Mouse (Mus musculus): ENCODE measurements around the gene Gm17545. TPM values are rescaled to one million over a fixed set of nuclear protein-coding genes. Genes with fewer than 3 reads are reported as not detected.

Gm17545 gene
- polyA plus RNA-seq, 1 experiment from 2014 or later: not detected

GRCm38 (mm10) chr9:22502972-22503371, 48.9 kb downstream of the Gm17545 start:
- no peak for ATAC-seq
- H3K27ac ChIP-seq (ENCODE audit: low read length): no peak overlapping the region
- 59% methylated on average over 2 of the region's 2 CpGs for WGBS

GRCm38 (mm10) chr9:22503581-22503980, 49.5 kb downstream of the Gm17545 start:
- Histone ChIP-seq H3K36me3 (ENCODE audit: control insufficient read depth, insufficient read depth, low read length) (no peaks in the 10 kb centered on the region), H3K9me3 (ENCODE audit: control insufficient read depth, low read length) (no peaks in the 10 kb centered on the region), H3K4me1 (ENCODE audit: control insufficient read depth, insufficient read depth, low read length) (peaks cover 2% of the 10 kb centered on the region; the same call in 1 of the 2 replicates), H3K4me3 (ENCODE audit: low read length) (no peak overlapping the region), H3K27me3 (replicated peaks; ENCODE audit: control insufficient read depth, insufficient read depth, low read length) (no peaks in the 10 kb centered on the region), H3K4me2 (ENCODE audit: low read depth, low read length) (no peak overlapping the region), H3K9ac (ENCODE audit: low read depth, low read length) (no peak overlapping the region), H3K27ac (ENCODE audit: low read length) (no peak overlapping the region)
- WGBS: 82% methylated on average over 5 of the region's 5 CpGs
- ATAC-seq: no peak

More at GRCm38 (mm10) chr9:22502972-22503371, 48.9 kb downstream of the Gm17545 start:
- Histone ChIP-seq H3K9ac (ENCODE audit: low read depth, low read length) (no peak overlapping the region), H3K4me1 (ENCODE audit: control insufficient read depth, insufficient read depth, low read length) (peaks cover 2% of the 10 kb centered on the region; the same call in 1 of the 2 replicates), H3K36me3 (ENCODE audit: control insufficient read depth, insufficient read depth, low read length) (no peaks in the 10 kb centered on the region), H3K4me2 (ENCODE audit: low read depth, low read length) (no peak overlapping the region), H3K9me3 (ENCODE audit: control insufficient read depth, low read length) (no peaks in the 10 kb centered on the region), H3K4me3 (ENCODE audit: low read length) (no peak overlapping the region), H3K27me3 (replicated peaks; ENCODE audit: control insufficient read depth, insufficient read depth, low read length) (no peaks in the 10 kb centered on the region)

GRCm38 (mm10) chr9:22505574-22505973, 51.5 kb downstream of the Gm17545 start:
- 69% methylated on average over 2 of the region's 2 CpGs for WGBS
- H3K36me3 ChIP-seq (ENCODE audit: control insufficient read depth, insufficient read depth, low read length): no peaks in the 10 kb centered on the region
- H3K27me3 ChIP-seq (replicated peaks; ENCODE audit: control insufficient read depth, insufficient read depth, low read length): no peaks in the 10 kb centered on the region
- H3K4me3 ChIP-seq (ENCODE audit: low read length): no peak overlapping the region
- H3K4me2 ChIP-seq (ENCODE audit: low read depth, low read length): no peak overlapping the region
- peaks cover 2% of the 10 kb centered on the region; the same call in 1 of the 2 replicates for H3K4me1 ChIP-seq (ENCODE audit: control insufficient read depth, insufficient read depth, low read length)
- H3K9ac ChIP-seq (ENCODE audit: low read depth, low read length): no peak overlapping the region
- ATAC-seq: peak; percentile 91
- H3K27ac ChIP-seq (ENCODE audit: low read length): no peak overlapping the region; the same call in 1 of the 2 replicates
- no peaks in the 10 kb centered on the region for H3K9me3 ChIP-seq (ENCODE audit: control insufficient read depth, low read length)

Other genes starting within 250 kb of the Gm17545 start
- gene Zfp809, start 228.6 kb upstream of the Gm17545 start, polyA plus RNA-seq (2015; fragmentation: Nextera tagmentation; extraction: Ambion mirVana): 19.1 and 21.8 TPM in 2 replicates
- gene Zfp599, start 194.4 kb upstream of the Gm17545 start, polyA plus RNA-seq (2015; fragmentation: Nextera tagmentation; extraction: Ambion mirVana): 3.1 and 3.9 TPM in 2 replicates
- 11.8 and 12.7 TPM in 2 replicates for gene Zfp810, start 146.6 kb upstream of the Gm17545 start, polyA plus RNA-seq (2015; fragmentation: Nextera tagmentation; extraction: Ambion mirVana)
- gene Anln, start 65.1 kb upstream of the Gm17545 start, polyA plus RNA-seq (2015; fragmentation: Nextera tagmentation; extraction: Ambion mirVana): 35.7 and 36.0 TPM in 2 replicates
- 3.0 and 3.4 TPM in 2 replicates for gene 9530077C05Rik, start 42.8 kb upstream of the Gm17545 start, polyA plus RNA-seq (2015; fragmentation: Nextera tagmentation; extraction: Ambion mirVana)
- gene Rp9, start 15.5 kb downstream of the Gm17545 start, polyA plus RNA-seq (2015; fragmentation: Nextera tagmentation; extraction: Ambion mirVana): 58.3 and 58.4 TPM in 2 replicates
- gene Bbs9, start 21.4 kb downstream of the Gm17545 start, polyA plus RNA-seq (2015; fragmentation: Nextera tagmentation; extraction: Ambion mirVana): 11.8 and 12.6 TPM in 2 replicates

All from intestine, embryonic 16.5 days (tissue).